In the genomic region with DNA sequence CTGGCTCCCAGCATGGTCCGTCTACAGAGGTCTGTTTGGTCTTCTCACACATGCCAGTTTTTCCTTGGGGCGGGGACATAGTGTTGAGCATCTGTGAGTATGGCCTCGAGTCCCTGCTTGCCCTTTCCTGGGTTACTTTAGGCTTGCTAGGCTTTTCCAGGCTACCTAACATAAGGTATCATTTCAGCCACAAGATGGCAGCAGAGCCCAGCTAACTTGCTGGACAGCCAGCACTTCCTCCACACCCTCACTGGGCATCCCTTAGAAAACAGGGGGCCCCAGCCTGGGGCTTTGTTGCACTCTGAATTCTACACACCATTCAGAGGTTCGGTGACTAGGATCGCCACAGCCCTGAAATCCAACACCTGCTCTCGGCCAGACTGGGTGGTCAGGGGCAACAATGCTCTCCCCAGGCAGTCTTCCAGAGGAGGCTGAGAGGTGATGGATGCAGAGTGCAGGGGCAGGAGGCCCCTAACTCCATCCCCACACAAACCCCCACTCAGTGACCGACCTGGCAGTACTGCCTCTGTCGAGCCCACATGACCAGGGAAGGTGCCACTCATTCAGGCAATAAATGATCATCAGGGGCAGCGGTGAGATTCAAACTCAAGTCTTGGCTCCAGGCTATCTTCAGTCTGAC, we compare ENCODE assay signal across 10 mouse cellular contexts. TPM values are rescaled to one million over a fixed set of nuclear protein-coding genes. Genes with fewer than 3 reads are reported as not detected.
DNase-seq lines count a peak whose midpoint lies in the region; ATAC-seq and TF ChIP-seq lines count a peak whose summit lies in the region.
"Had no signal": no experiment of that assay in that cellular context is flagged by ENCODE, and none has a peak within 500 bp of the region (broad histone marks: within the 10 kb centered on the region; RNA-seq: fewer than 3 reads in every experiment).

No protein-coding gene starts in this region.

- H3K4me2 ChIP-seq in midbrain, embryonic 14.5 days (ENCODE audit: low read length), result no peak overlapping the region
- H3K4me2 ChIP-seq: stomach, embryonic 15.5 days had no signal

- TF ChIP-seq POLR2A in cortical plate, adult 2 months (IDR thresholded peaks at IDR 0.05; ENCODE audit: extremely low read depth, insufficient read depth, low read length), result no peak
- TF ChIP-seq POLR2A in spleen, adult 2 months (IDR thresholded peaks at IDR 0.05; ENCODE audit: low read depth, low read length), result no peak

- H3K36me3 ChIP-seq in midbrain, embryonic 14.5 days (ENCODE audit: control insufficient read depth, insufficient read depth, low read length), result no peaks in the 10 kb centered on the region
- H3K36me3 ChIP-seq in spleen, adult 2 months (ENCODE audit: control insufficient read depth, insufficient read depth, low read length), result no peaks in the 10 kb centered on the region
- H3K36me3 ChIP-seq: G1E; stomach, embryonic 15.5 days had no signal

- intact Hi-C loops in heart, postnatal 25 days (cut with DNase I), result loop anchor here (1.0 to 5.0 kb wide), 6 partner anchors 49 to 531 kb away; a partner anchor contains a TSS
- intact Hi-C loops in gastrocnemius, postnatal 14 days (cut with DNase I; ENCODE audit: low total_unique reads), result loop anchor here (5.0 kb wide), 2 partner anchors 425 to 530 kb away; no protein-coding TSS in a partner anchor
- intact Hi-C loops in left cerebral cortex, postnatal 4 days (cut with DNase I), result loop anchor here (2.0 to 5.0 kb wide), 3 partner anchors 425 to 1070 kb away; no protein-coding TSS in a partner anchor

- H3K9ac ChIP-seq in midbrain, embryonic 14.5 days (replicated peaks; ENCODE audit: low read length), result no peak overlapping the region
- H3K9ac ChIP-seq: stomach, embryonic 15.5 days had no signal

- H3K9me3 ChIP-seq in midbrain, embryonic 14.5 days (ENCODE audit: control insufficient read depth, low read length), result no peaks in the 10 kb centered on the region
- H3K9me3 ChIP-seq: stomach, embryonic 15.5 days had no signal

- 22% methylated on average over 9 of the region's 9 CpGs for WGBS in midbrain, embryonic 14.5 days
- 38% methylated on average over 9 of the region's 9 CpGs for WGBS in spleen, adult 2 months

- H3K27me3 ChIP-seq in midbrain, embryonic 14.5 days (ENCODE audit: control insufficient read depth, insufficient read depth, low read length), result no peaks in the 10 kb centered on the region
- no peaks in the 10 kb centered on the region for H3K27me3 ChIP-seq in spleen, adult 2 months (ENCODE audit: control insufficient read depth, insufficient read depth, low read length)
- H3K27me3 ChIP-seq: stomach, embryonic 15.5 days had no signal

- H3K27ac ChIP-seq in cortical plate, adult 2 months (ENCODE audit: insufficient read depth, low read length), result no peak overlapping the region
- H3K27ac ChIP-seq in midbrain, embryonic 14.5 days (replicated peaks; ENCODE audit: low read depth, low read length), result no peak overlapping the region
- H3K27ac ChIP-seq in spleen, adult 2 months (ENCODE audit: insufficient read depth, low read length), result no peak overlapping the region
- H3K27ac ChIP-seq: stomach, embryonic 15.5 days had no signal

- DNase-seq in heart, adult 18-20 months, result peak; percentile 78 to 93
- no peak for DNase-seq in heart, postnatal 25 days (ENCODE audit: low spot score)
- DNase-seq in gastrocnemius, postnatal 14 days, result peak; percentile 81
- DNase-seq in kidney, adult 18-20 months, result peak; percentile 76
- peak; percentile 90 for DNase-seq in left cerebral cortex, postnatal 4 days
- peak; percentile 96 for DNase-seq in midbrain, embryonic 14.5 days
- DNase-seq in spleen, adult 2 months (ENCODE audit: low read depth in 1 of 2, low spot score in 2 of 2), result peak in 1 of 2 experiments; percentile 75

- peak; percentile 77 for TF ChIP-seq CTCF in cortical plate, adult 2 months (IDR thresholded peaks at IDR 0.05; ENCODE audit: extremely low read depth, insufficient read depth, low read length)
- peak; percentile 82; the same call in 1 of the 2 replicates for TF ChIP-seq CTCF in spleen, adult 2 months (IDR thresholded peaks at IDR 0.05; ENCODE audit: extremely low read depth, insufficient read depth, insufficient read length, insufficient replicate concordance)

- H3K4me1 ChIP-seq in cortical plate, adult 2 months (ENCODE audit: control insufficient read depth, insufficient read depth, low read length), result no peaks in the 10 kb centered on the region
- H3K4me1 ChIP-seq in midbrain, embryonic 14.5 days (ENCODE audit: control insufficient read depth, insufficient read depth, low read length), result no peaks in the 10 kb centered on the region
- no peaks in the 10 kb centered on the region for H3K4me1 ChIP-seq in spleen, adult 2 months (ENCODE audit: control insufficient read depth, insufficient read depth, insufficient read length)

- H3K4me3 ChIP-seq in cortical plate, adult 2 months (ENCODE audit: insufficient read depth, low read length), result no peak overlapping the region
- H3K4me3 ChIP-seq in midbrain, embryonic 14.5 days (replicated peaks; ENCODE audit: low read depth, low read length), result no peak overlapping the region
- no peak overlapping the region for H3K4me3 ChIP-seq in spleen, adult 2 months (ENCODE audit: extremely low read depth, insufficient read depth, insufficient read length)
- H3K4me3 ChIP-seq: stomach, embryonic 15.5 days had no signal

- peak; percentile 49 for ATAC-seq in midbrain, embryonic 14.5 days (ENCODE audit: low FRiP score, low TSS enrichment)

RNA-seq across cellular contexts. Expression of a gene that starts 14.3 kb away (rescaled TPM):
- 1 to 10 TPM; 3.5 to 7.3 TPM for total RNA-seq in heart, adult 18-20 months (2021)
- 1 to 10 TPM; 3.5 to 3.7 TPM for total RNA-seq in heart, postnatal 25 days (2021)
- polyA plus RNA-seq in cortical plate, adult 2 months (2012; rRNA removed), result 1.8 and 2.0 TPM in 2 replicates
- 1 to 10 TPM; 2.1 to 2.4 TPM for total RNA-seq in gastrocnemius, postnatal 14 days (2021)
- 1 to 10 TPM; 6.1 to 6.9 TPM for total RNA-seq in left cerebral cortex, postnatal 4 days (2021)
- polyA plus RNA-seq in midbrain, embryonic 14.5 days (2014; fragmentation: Nextera tagmentation; extraction: Ambion mirVana), result 3.0 and 6.1 TPM in 2 replicates
- 94.1 and 100 TPM in 2 replicates for polyA plus RNA-seq in spleen, adult 2 months (2012; rRNA removed)

RNA-seq across cellular contexts. Expression of a gene that starts 55.2 kb away (rescaled TPM):
- total RNA-seq in heart, adult 18-20 months (2021), result under 1 TPM in 1 of 2 experiments, not detected in 1; 0.82 TPM
- under 1 TPM; 0.50 to 0.60 TPM for total RNA-seq in heart, postnatal 25 days (2021)
- polyA plus RNA-seq in cortical plate, adult 2 months (2012; rRNA removed), result not detected in 2 replicates
- total RNA-seq in gastrocnemius, postnatal 14 days (2021), result not detected
- total RNA-seq in left cerebral cortex, postnatal 4 days (2021), result not detected
- polyA plus RNA-seq in midbrain, embryonic 14.5 days (2014; fragmentation: Nextera tagmentation; extraction: Ambion mirVana), result not detected in 2 replicates
- not detected in 2 replicates for polyA plus RNA-seq in spleen, adult 2 months (2012; rRNA removed)
- total RNA-seq: G1E had no signal
- polyA plus RNA-seq: G1E; stomach, embryonic 15.5 days had no signal
